Mouse (Mus musculus) cerebellum, adult 2 months (tissue): ENCODE data around the gene Stum.

Experiments used
- CTCF ChIP-seq: fragments of 200-500 bp; IDR thresholded peaks from 2 replicates; pipeline ENCODE4 v1.5.1; 2011; ENCODE audit warnings: low read depth, mild to moderate bottlenecking, control low read depth, low read length, moderate library complexity, borderline replicate concordance; ENCODE audit not compliant: insufficient read depth
- POLR2A ChIP-seq: fragments of 200-500 bp; IDR thresholded peaks from 2 replicates; pipeline ENCODE4 v1.6.1; 2011; ENCODE audit warnings: low read length, control low read depth, borderline replicate concordance; ENCODE audit not compliant: insufficient read depth

- TF ChIP-seq POLR2A (no peak), CTCF (no peak)
These were observed 2.0 kb upstream of the Stum start for GRCm38 (mm10) chr1:180485346-180485745.
